Mouse (Mus musculus): ENCODE measurements around the gene Slc22a6. TPM values are rescaled to one million over a fixed set of nuclear protein-coding genes. Genes with fewer than 3 reads are reported as not detected.

The Slc22a6 gene
- total and polyA plus RNA-seq, 3 experiments, result not detected

GRCm38 (mm10) chr19:8570341-8571040 lies 47.3 kb upstream of the Slc22a6 start:
- H3K4me3 ChIP-seq (ENCODE audit: control insufficient read depth in 1 of 2, insufficient read depth in 1 of 2, low read depth in 2 of 2, low read length in 2 of 2), result no peak overlapping the region
- H3K4me1 ChIP-seq (ENCODE audit: control insufficient read depth in 1 of 2, insufficient read depth in 2 of 2, low read length in 2 of 2), result no peaks in the 10 kb centered on the region
- no peaks in the 10 kb centered on the region for H3K79me2 ChIP-seq (ENCODE audit: control insufficient read depth, insufficient read depth, low read length, poor library complexity)
- H3K27me3 ChIP-seq (ENCODE audit: control insufficient read depth in 1 of 2, insufficient read depth in 2 of 2, low read length in 2 of 2), result peaks cover 9 to 13% of the 10 kb centered on the region in 2 experiments
- TF ChIP-seq HCFC1 (IDR thresholded peaks at IDR 0.05; ENCODE audit: low read depth, low read length), result no peak
- no peak for TF ChIP-seq TBP (IDR thresholded peaks at IDR 0.05; ENCODE audit: low read depth, low read length)
- TF ChIP-seq USF2 (IDR thresholded peaks at IDR 0.05; ENCODE audit: borderline replicate concordance in 1 of 2, insufficient read depth in 1 of 2, low read depth in 1 of 2, low read length in 2 of 2), result no peak
- TF ChIP-seq ETS1 (IDR thresholded peaks at IDR 0.05; ENCODE audit: low read depth, low read length), result no peak
- H3K36me3 ChIP-seq (ENCODE audit: control insufficient read depth in 1 of 2, insufficient read depth in 2 of 2, low read length in 2 of 2), result no peaks in the 10 kb centered on the region
- no peak overlapping the region for H3K27ac ChIP-seq (ENCODE audit: control insufficient read depth, low read depth, low read length)
- no peak for DNase-seq (ENCODE audit: low read depth, low spot score)
- no peak overlapping the region for H3K9ac ChIP-seq (ENCODE audit: control insufficient read depth, low read depth, low read length, poor library complexity, severe bottlenecking)
- H3K9me3 ChIP-seq (replicated peaks; ENCODE audit: insufficient read depth, low read length), result no peaks in the 10 kb centered on the region

DNA sequence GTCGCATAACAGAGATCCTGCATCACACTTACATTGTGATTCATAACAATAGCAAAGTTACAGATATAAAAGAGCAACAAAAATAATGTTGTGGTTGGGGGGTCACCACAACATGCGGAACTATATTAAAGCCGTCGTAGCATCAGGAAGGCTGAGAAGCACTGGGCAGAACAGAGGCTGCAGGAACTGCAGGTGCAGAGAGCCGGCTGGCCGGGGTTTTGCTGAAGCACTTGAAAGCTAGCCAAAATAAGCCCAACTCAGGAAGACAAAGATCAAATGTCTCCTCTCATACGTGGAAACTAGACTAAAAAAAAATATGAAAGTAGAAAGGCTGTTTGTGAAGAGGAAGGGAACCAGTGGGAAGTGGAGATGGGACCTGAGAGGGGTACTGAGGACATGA lies 46.1 kb upstream of the Slc22a6 start:
- Histone ChIP-seq H3K36me3 (ENCODE audit: control insufficient read depth in 1 of 2, insufficient read depth in 2 of 2, low read length in 2 of 2) (no peaks in the 10 kb centered on the region), H3K9me3 (replicated peaks; ENCODE audit: insufficient read depth, low read length) (no peaks in the 10 kb centered on the region), H3K27ac (ENCODE audit: control insufficient read depth, low read depth, low read length) (no peak overlapping the region), H3K9ac (ENCODE audit: control insufficient read depth, low read depth, low read length, poor library complexity, severe bottlenecking) (no peak overlapping the region), H3K27me3 (ENCODE audit: control insufficient read depth in 1 of 2, insufficient read depth in 2 of 2, low read length in 2 of 2) (peaks cover 9 to 21% of the 10 kb centered on the region in 2 experiments), H3K79me2 (ENCODE audit: control insufficient read depth, insufficient read depth, low read length, poor library complexity) (no peaks in the 10 kb centered on the region), H3K4me1 (ENCODE audit: control insufficient read depth in 1 of 2, insufficient read depth in 2 of 2, low read length in 2 of 2) (no peaks in the 10 kb centered on the region), H3K4me3 (ENCODE audit: control insufficient read depth in 1 of 2, insufficient read depth in 1 of 2, low read depth in 2 of 2, low read length in 2 of 2) (no peak overlapping the region)
- DNase-seq (ENCODE audit: low read depth, low spot score), result no peak
- TF ChIP-seq MAFK (IDR thresholded peaks at IDR 0.05; ENCODE audit: borderline replicate concordance, low read depth, low read length) (no peak), EP300 (IDR thresholded peaks at IDR 0.05; ENCODE audit: low read depth in 1 of 2, low read length in 2 of 2) (no peak), RAD21 (IDR thresholded peaks at IDR 0.05; ENCODE audit: low read depth, low read length) (no peak), TAL1 (IDR thresholded peaks at IDR 0.05; ENCODE audit: low read length) (no peak), E2F4 (IDR thresholded peaks at IDR 0.05; ENCODE audit: borderline replicate concordance, low read depth, low read length) (no peak), MYB (IDR thresholded peaks at IDR 0.05; ENCODE audit: low read depth, low read length) (no peak), ZNF384 (IDR thresholded peaks at IDR 0.05; ENCODE audit: low read depth, low read length) (no peak), ZC3H11A (IDR thresholded peaks at IDR 0.05; ENCODE audit: low read depth, low read length) (no peak), POLR2AphosphoS2 (IDR thresholded peaks at IDR 0.05; ENCODE audit: low read length) (no peak), USF1 (IDR thresholded peaks at IDR 0.05; ENCODE audit: low read depth, low read length) (no peak), ZKSCAN1 (IDR thresholded peaks at IDR 0.05; ENCODE audit: low read depth, low read length) (no peak), MAZ (IDR thresholded peaks at IDR 0.05; ENCODE audit: low read depth, low read length) (no peak), ETS1 (IDR thresholded peaks at IDR 0.05; ENCODE audit: low read depth, low read length) (no peak), HCFC1 (IDR thresholded peaks at IDR 0.05; ENCODE audit: low read depth, low read length) (no peak), CHD2 (IDR thresholded peaks at IDR 0.05; ENCODE audit: low read length) (no peak), JUND (IDR thresholded peaks at IDR 0.05; ENCODE audit: low read depth, low read length) (no peak), SMC3 (IDR thresholded peaks at IDR 0.05; ENCODE audit: low read depth, low read length) (no peak), CTCF (IDR thresholded peaks at IDR 0.05 in 2 of 3, conservative IDR thresholded peaks at IDR 0.05 in 1 of 3; ENCODE audit: control insufficient read depth in 1 of 3, insufficient read depth in 1 of 3, low read depth in 2 of 3, low read length in 3 of 3, poor library complexity in 1 of 3, severe bottlenecking in 1 of 3) (no peak), MEF2A (IDR thresholded peaks at IDR 0.05; ENCODE audit: extremely low read depth, insufficient replicate concordance, low read depth, low read length, poor library complexity, severe bottlenecking) (no peak), NELFE (IDR thresholded peaks at IDR 0.05; ENCODE audit: low read depth, low read length) (no peak)
